Mouse (Mus musculus) midbrain, postnatal 0 days (tissue): ENCODE results near the gene Srgap2. TPM values are rescaled to one million over a fixed set of nuclear protein-coding genes. Genes with fewer than 3 reads are reported as not detected.

Experiments used
- ATAC-seq: fragments of 200-750 bp; cut with Nextera tagmentation; 2 replicates; pipeline ENCODE4 v1.8.0; 2017; ENCODE audit warnings: moderate number of reproducible peaks, mild to moderate bottlenecking, moderate TSS enrichment, moderate library complexity; ENCODE audit not compliant: low FRiP score
- DNase-seq: peaks from one replicate; pipeline ENCODE4 v3.0.0-alpha.2; 2015; ENCODE audit warnings: low spot score
- H3K27ac ChIP-seq: fragments of 300-500 bp; sonication (generic); 2 replicates; pipeline ENCODE4 v1.5.1; 2014; ENCODE audit warnings: low read depth, mild to moderate bottlenecking, low read length, mixed read lengths
- H3K27me3 ChIP-seq: fragments of 300-500 bp; sonication (generic); 2 replicates; pipeline ENCODE4 v1.6.1; 2014; ENCODE audit warnings: low read length, control low read depth, mixed read lengths; ENCODE audit not compliant: insufficient read depth
- H3K36me3 ChIP-seq: fragments of 300-500 bp; sonication (generic); 2 replicates; pipeline ENCODE4 v1.6.1; 2014; ENCODE audit warnings: low read length, control low read depth, mixed read lengths; ENCODE audit not compliant: insufficient read depth
- H3K4me1 ChIP-seq: fragments of 300-500 bp; sonication (generic); 2 replicates; pipeline ENCODE4 v1.6.1; 2014; ENCODE audit warnings: mild to moderate bottlenecking, control low read depth, antibody characterized with exemption, low read length, mixed read lengths; ENCODE audit not compliant: insufficient read depth
- H3K4me2 ChIP-seq: fragments of 300-500 bp; sonication (generic); 2 replicates; pipeline ENCODE4 v1.6.1; 2014; ENCODE audit warnings: low read depth, mild to moderate bottlenecking, low read length, mixed read lengths; ENCODE audit not compliant: poor library complexity, severe bottlenecking
- H3K4me3 ChIP-seq: fragments of 300-500 bp; sonication (generic); 2 replicates; pipeline ENCODE4 v1.5.1; 2014; ENCODE audit warnings: low read depth, mild to moderate bottlenecking, low read length, moderate library complexity
- H3K9ac ChIP-seq: fragments of 300-500 bp; sonication (generic); replicated peaks from 2 replicates; pipeline ENCODE4 v1.6.1; 2014; ENCODE audit warnings: mild to moderate bottlenecking, low read length, moderate library complexity, mixed read lengths; ENCODE audit not compliant: poor library complexity, severe bottlenecking
- H3K9me3 ChIP-seq: fragments of 300-500 bp; sonication (generic); 2 replicates; pipeline ENCODE4 v1.6.1; 2016; ENCODE audit warnings: low read length, control low read depth
- CTCF ChIP-seq: IDR thresholded peaks from 2 replicates; pipeline ENCODE4 v1.5.1; 2016; ENCODE audit warnings: antibody characterized with exemption, mild to moderate bottlenecking
- WGBS: fragments of 180-500 bp; shearing (Covaris S2); extraction: QIAGEN DNeasy Blood & Tissue Kit; methylation state at CpG from one replicate; pipeline ENCODE4 v1.1.7; 2014; 5-methylcytosine and 5-hydroxymethylcytosine counted together
- polyA plus RNA-seq: library from polyadenylated mRNA; unstranded; fragments of >200 nt; fragmentation: Nextera tagmentation; extraction: Ambion mirVana; gene quantifications from 2 replicates; pipeline ENCODE4 v1.2.1, GENCODE M21; 2015
- total RNA-seq: library from RNA; depleted of rRNA; stranded (reverse); fragments of >200 nt; gene quantifications from 2 replicates; pipeline ENCODE4 v1.2.3, GENCODE M21; 2014

The Srgap2 gene
- total and polyA plus RNA-seq, 2 experiments from 2014 or later, result 26.9 to 76.1 TPM

DNA sequence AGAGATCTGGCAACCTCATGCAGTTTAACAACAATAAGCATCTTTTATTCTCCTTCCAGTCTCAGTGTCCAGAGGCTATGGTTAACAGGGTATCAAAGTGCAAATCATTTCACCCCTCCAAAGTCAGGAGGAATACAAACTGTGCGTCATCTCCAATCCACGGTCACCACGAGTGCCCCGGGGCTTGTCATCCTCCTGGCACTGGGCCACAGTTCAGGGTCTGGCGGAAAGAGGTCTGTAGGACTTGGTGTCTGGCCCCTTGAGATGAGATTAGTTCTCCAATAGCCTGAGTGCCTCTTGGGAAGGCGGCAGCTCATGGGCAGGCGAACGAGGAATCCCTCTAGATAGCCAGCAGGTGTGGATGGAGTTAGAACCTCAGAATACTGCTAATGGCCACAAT is 232.0 kb downstream of the Srgap2 start:
- 49% methylated on average over 8 of the region's 8 CpGs for WGBS
- no peaks in the 10 kb centered on the region for H3K4me1 ChIP-seq
- no peak for TF ChIP-seq CTCF
- ATAC-seq (no peak), DNase-seq (no peak)
- H3K4me2 ChIP-seq, result no peak overlapping the region
- H3K4me3 ChIP-seq, result no peak overlapping the region
- no peaks in the 10 kb centered on the region for H3K27me3 ChIP-seq
- peaks cover 49% of the 10 kb centered on the region for H3K36me3 ChIP-seq
- H3K9ac ChIP-seq, result no peak overlapping the region
- no peaks in the 10 kb centered on the region for H3K9me3 ChIP-seq
- no peak overlapping the region for H3K27ac ChIP-seq

DNA sequence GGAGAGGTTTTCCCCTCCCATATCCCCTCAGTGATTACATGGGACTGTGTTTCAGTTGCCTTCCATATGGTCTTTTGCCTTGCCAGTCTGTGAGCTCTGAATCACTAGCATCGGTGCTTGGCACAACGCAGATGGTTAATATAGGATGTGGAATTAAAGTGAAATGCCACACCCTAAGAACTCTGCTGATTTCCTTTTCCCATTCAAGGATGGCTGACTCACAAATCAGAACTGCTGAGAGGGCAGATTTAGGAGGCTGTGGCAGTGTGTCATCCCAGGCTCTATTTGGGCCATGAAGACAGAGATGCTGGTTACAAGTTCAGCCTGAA is 233.3 kb downstream of the Srgap2 start:
- DNase-seq (no peak), ATAC-seq (no peak)
- WGBS, result 93% methylated on average over 2 of the region's 2 CpGs
- Histone ChIP-seq H3K4me3 (no peak overlapping the region), H3K27ac (no peak overlapping the region), H3K27me3 (no peaks in the 10 kb centered on the region), H3K9ac (no peak overlapping the region), H3K36me3 (peaks cover 45% of the 10 kb centered on the region), H3K4me1 (no peaks in the 10 kb centered on the region), H3K9me3 (no peaks in the 10 kb centered on the region), H3K4me2 (no peak overlapping the region)
- no peak for TF ChIP-seq CTCF

DNA sequence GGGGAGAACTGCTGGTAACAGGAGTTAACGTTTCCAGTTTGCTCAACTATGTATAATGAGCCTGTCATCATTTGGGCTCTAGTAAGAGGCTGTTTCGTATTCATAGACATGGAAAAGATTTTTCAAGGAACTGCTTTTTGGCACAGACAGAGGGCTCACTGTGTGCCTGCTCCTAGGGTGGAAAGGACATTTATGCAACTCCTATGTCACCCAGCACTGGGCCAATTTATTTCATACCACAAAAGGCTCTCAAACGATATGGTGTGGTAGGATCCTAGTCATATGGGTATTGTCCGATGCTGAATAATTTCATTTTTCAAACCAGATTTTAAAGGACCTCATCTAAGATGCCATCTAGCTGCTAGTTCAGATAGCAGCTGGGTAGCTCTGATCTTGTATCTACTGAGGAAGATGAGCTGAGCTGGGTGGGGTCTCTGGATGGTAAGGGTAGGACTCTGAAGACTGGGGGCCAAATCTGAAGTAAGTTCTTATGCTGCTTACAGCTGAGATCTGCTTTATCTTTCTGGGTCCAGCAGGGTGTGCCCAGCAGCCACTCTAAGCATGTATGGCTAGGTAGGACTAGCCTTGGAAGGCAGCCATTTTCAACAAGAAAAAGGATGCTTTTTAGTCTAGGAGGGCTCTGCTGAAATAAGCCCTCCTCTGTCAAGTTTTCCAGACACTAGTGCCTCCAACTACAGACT is 233.8 kb downstream of the Srgap2 start:
- H3K27ac ChIP-seq, result no peak overlapping the region
- H3K36me3 ChIP-seq, result peaks cover 50% of the 10 kb centered on the region
- peak; percentile 23 for DNase-seq

DNA sequence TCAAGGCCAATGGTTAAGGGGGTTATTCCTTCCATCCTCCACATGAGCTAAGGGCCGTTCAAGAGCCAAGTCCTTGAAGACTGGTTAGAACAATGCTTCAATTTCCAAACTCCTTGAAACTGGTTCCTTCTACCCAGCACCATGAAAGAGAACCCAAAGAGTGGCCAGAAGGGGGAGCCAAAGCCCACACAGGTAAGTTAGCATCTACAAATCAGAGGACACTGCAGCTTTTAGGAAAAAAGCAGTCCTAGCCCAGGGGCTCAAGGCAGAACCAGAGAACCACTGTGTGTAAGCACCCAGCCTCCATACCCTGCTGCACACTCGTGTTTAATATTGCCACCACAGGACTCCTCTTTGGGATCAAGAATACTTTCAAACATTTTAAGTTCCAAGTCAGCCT is 236.5 kb downstream of the Srgap2 start:
- TF ChIP-seq CTCF, result peak; percentile 74
- no peak overlapping the region for H3K4me3 ChIP-seq
- no peaks in the 10 kb centered on the region for H3K27me3 ChIP-seq
- H3K9ac ChIP-seq, result no peak overlapping the region
- DNase-seq, result peak; percentile 64
- H3K36me3 ChIP-seq, result peaks cover 44% of the 10 kb centered on the region
- WGBS, result 54% methylated on average over 2 of the region's 2 CpGs
- H3K4me1 ChIP-seq, result no peaks in the 10 kb centered on the region
- H3K27ac ChIP-seq, result no peak overlapping the region
- H3K4me2 ChIP-seq, result no peak overlapping the region
- no peak for ATAC-seq
- H3K9me3 ChIP-seq, result no peaks in the 10 kb centered on the region

More for the DNA sequence above, 233.8 kb downstream of the Srgap2 start:
- H3K9ac ChIP-seq, result no peak overlapping the region
- no peaks in the 10 kb centered on the region for H3K27me3 ChIP-seq
- H3K4me3 ChIP-seq, result no peak overlapping the region
- no peaks in the 10 kb centered on the region for H3K9me3 ChIP-seq
- 93% methylated on average over 4 of the region's 4 CpGs for WGBS
- no peak overlapping the region for H3K4me2 ChIP-seq
- no peak for ATAC-seq
- TF ChIP-seq CTCF, result peak; percentile 9; the same call in 1 of the 2 replicates
- H3K4me1 ChIP-seq, result no peaks in the 10 kb centered on the region

DNA sequence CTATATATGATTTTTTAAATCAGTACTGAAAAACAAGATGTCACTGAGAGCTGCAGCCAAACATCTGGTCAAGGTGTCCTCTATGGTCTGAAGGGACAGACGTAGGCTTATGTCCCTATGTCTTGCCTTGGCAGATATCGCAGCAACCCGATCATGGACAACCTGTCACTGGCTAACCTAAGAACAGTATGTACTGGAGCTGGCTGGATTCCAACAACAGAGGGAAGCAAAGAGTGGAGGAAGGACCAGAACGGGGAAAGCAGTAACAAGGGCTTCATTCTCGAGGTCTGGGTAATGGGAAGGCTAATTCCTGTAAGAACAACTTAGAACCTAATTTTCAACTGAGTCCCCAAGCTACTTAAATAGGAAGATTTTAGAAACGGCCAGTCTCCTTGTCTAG is 238.2 kb downstream of the Srgap2 start:
- H3K36me3 ChIP-seq, result peaks cover 37% of the 10 kb centered on the region
- no peaks in the 10 kb centered on the region for H3K4me1 ChIP-seq
- 84% methylated on average over 6 of the region's 6 CpGs for WGBS
- no peaks in the 10 kb centered on the region for H3K9me3 ChIP-seq
- DNase-seq (no peak), ATAC-seq (no peak)
- H3K4me3 ChIP-seq, result no peak overlapping the region
- no peak overlapping the region for H3K4me2 ChIP-seq
- H3K9ac ChIP-seq, result no peak overlapping the region
- TF ChIP-seq CTCF, result no peak
- H3K27me3 ChIP-seq, result no peaks in the 10 kb centered on the region
- no peak overlapping the region for H3K27ac ChIP-seq

DNA sequence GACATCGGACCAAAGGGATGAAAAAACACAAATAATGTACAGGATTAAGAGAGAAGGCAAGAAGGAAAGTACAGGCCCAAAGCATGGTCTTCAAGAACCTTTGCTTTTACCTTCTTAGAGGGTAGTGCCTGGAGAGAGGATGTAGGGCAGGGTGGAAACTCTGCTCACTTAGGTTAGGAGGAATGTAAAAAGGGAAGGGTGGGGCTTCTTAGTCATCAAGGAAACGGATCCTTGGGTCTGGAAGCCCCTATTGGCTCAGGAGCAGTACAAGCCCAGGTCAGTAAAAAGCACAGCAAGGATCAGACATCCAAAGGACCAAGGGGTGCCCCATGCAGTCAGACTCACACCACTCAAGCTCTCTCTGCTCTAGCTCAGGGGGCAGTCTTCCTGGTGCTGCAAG is 239.9 kb downstream of the Srgap2 start:
- no peaks in the 10 kb centered on the region for H3K27me3 ChIP-seq
- H3K27ac ChIP-seq, result no peak overlapping the region
- WGBS, result 81% methylated on average over 2 of the region's 2 CpGs
- ATAC-seq (no peak), DNase-seq (no peak)
- peaks cover 30% of the 10 kb centered on the region for H3K36me3 ChIP-seq
- H3K4me3 ChIP-seq, result no peak overlapping the region
- TF ChIP-seq CTCF, result no peak
- H3K9ac ChIP-seq, result no peak overlapping the region
- no peak overlapping the region for H3K4me2 ChIP-seq
- no peaks in the 10 kb centered on the region for H3K4me1 ChIP-seq
- H3K9me3 ChIP-seq, result no peaks in the 10 kb centered on the region
